Mouse (Mus musculus): ENCODE data around the gene Pik3c2b.
"Not testable (repeated sequence)": the region's sequence is repeated elsewhere in the genome, so short reads cannot be mapped to it uniquely, and the experiment has no call there.

Pik3c2b gene

DNA sequence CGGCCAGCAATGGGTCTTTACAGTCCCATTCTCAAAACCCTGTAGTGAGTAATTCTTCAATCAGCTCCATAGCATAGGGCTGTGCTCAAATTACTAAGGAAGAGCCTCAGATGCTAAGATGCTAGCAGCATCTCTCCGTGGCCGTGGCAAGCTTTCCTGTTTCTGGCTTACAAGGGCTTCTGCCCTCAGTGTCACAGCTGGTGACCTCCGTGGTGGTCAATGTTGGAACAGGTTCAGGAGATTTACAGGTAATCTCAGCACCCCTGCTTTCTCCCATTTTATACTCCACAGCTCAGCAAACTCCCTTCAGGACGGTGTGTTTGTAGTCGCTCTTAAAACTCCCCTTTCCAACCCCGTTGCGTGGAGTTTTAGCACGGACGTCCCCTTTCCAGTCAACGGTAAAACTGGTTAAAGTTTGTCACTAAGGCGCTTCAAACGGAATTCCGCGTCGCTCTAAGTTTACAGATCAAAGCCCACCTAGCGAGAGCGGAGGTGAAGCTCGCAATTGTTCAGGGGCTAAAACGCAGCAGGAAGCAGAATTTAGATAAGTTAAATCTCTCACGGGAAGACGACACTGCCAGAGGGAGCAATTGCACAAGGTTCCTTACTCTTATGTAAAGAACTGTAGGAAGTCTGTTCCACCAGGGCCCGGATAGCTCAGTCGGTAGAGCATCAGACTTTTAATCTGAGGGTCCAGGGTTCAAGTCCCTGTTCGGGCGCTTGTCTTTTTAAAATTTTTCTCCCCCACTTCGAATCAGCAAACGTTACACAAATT, 12.0 kb upstream of the Pik3c2b start:
- peak; percentile 51 to 61 for DNase-seq (ENCODE audit: low spot score in 2 of 2)

DNA sequence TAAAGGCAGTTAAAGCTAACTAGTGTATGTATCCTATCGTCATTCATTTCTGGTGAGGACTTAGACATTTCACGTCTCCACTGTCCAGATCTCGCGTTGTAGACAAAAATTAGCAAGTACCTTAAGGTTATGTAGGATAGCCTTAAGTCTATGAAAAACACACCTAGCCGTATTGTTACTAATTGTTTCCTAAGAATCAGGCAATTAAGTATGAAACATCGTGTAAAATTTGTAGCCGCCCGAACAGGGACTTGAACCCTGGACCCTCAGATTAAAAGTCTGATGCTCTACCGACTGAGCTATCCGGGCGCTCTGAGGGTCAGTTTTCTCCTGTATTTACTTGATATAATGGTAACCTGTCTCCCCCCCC, 11.4 kb upstream of the Pik3c2b start:
- DNase-seq (ENCODE audit: low spot score in 2 of 2): peak in 1 of 2 experiments; percentile 49

DNA sequence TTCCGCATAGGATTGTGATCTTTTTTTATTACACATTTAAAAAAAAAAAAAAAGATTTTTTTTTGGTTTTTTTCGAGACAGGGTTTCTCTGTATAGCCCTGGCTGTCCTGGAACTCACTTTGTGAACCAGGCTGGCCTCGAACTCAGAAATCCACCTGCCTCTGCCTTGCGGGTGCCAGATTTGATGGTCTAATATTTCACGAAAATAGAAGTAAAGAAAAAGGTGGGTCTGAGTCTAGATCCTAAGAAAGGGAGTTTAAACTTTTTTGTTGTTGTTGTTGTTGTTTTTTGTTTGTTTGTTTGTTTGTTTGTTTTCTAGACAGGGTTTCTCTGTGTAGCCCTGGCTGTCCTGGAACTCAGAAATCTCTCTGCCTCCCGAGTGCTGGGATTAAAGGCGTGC, 10.8 kb upstream of the Pik3c2b start:
- not testable (repeated sequence) for DNase-seq (ENCODE audit: low spot score in 2 of 2)

DNA sequence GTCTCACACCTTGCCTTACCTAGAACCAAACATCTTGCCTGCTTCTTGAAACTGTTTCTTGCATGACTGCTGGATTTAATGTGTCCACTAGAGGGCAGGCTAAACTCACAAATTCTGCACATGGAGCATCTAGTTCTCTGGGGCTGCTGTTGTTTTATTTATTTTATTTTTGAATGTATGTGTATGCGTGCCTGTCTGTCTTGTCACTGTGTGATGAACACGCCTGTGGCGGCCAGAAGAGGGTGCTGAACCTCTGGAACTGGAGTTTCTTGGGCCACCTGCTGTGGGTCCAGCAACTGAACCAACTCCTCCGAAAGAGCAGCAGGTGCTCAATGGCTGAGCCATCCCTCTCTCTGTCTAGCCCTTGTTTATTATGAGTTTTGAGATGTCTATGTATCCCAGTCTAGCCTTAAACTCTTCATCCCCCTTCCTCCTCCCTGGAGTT, 5.9 kb upstream of the Pik3c2b start:
- peak; percentile 48 to 70 for DNase-seq (ENCODE audit: low spot score in 2 of 2)

DNA sequence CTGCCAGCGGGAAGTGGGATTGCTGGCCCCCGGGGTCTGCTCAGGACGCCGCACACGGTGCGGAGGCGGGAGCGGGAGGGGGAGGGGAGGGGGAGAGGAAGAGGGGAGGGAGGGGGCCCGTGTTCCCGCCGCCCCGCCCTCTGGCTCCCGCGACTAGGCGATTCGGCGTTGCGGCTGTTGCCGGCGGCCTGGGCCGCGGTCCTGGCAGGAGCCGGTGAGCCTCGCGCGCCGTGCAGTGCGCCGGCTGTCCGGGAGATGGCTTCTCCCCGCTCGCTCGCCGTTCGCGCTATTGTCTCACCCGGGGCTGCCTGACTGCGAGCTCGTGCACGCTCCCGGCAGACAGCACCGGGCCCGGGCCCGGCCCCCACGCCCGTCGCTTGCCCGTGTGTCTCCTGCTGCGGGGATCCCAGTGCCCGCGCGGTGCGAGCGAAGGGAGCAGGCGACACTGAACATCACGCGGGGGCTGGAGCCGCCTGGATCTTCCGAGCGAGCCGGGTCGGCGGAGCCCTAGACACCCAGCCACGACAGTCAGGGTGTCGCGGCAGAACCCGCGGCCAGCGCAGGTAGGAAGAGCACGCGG, 484 bp downstream of the Pik3c2b start:
- DNase-seq (ENCODE audit: low spot score in 2 of 2): peak; percentile 31 to 64

DNA sequence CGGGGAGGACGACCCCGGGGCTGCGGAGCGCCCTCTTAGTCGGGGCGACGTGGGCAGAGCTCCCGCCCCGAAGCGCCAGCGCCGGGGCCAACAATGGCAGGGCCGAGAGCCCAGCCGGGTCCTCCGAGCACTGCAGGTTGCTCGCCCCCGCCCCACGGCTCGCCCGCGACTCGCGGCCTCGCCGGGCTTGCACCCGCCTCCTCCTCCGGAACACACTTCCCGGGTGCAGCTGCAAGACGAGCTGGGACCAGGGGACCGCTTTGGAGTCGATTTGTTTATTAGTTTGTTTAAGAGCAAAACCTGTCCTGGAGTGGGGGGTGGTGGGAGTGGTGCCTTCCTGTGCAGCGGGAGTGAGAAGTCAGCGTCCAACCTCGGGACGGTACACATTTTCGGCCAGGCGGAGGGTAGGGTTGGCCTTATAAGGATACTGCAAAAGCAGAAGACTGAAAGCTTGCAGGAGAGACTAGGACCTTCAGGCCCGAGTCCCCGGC, 1.0 kb downstream of the Pik3c2b start:
- DNase-seq (ENCODE audit: low spot score in 2 of 2): no peak

DNA sequence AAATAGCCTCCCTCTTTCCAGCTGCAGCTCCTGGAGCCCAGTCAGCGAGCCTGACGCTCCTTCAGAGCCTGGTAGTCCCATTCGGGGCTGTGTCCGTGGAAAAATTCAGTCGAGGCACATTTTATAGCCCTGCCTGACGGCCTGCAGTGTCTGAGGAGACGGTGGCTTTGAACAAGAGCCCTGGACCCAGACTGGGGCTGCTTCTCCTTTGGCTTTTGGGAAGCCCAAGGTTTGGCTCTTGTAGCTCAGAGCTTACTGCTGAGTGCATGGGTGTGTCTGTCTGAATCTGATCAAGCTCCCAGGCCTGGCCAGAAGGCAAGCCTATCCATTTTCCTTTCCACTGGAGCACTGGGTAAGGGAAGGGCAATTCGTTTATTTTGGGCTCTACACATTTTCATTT, 2.1 kb downstream of the Pik3c2b start:
- DNase-seq (ENCODE audit: low spot score in 2 of 2): no peak

DNA sequence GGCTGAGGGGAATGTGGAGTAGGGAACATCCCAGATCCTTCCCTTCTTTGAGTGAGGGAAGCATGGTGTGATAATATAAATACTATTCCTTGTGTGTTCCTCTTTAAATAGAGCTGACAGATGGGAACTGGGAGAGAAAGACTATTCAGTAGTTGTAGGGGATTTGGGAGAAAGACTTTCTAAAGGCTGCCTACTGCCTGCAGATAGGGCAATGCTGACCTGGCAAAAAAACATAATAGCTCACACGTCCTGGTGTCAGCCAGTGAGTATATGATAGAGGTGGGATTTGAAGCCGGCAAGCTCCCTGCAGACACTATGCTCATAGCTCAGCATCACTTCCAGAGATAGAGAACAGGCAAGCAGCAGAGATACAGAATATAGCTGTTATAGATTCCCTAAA, 3.2 kb downstream of the Pik3c2b start:
- no peak for DNase-seq (ENCODE audit: low spot score in 2 of 2)

DNA sequence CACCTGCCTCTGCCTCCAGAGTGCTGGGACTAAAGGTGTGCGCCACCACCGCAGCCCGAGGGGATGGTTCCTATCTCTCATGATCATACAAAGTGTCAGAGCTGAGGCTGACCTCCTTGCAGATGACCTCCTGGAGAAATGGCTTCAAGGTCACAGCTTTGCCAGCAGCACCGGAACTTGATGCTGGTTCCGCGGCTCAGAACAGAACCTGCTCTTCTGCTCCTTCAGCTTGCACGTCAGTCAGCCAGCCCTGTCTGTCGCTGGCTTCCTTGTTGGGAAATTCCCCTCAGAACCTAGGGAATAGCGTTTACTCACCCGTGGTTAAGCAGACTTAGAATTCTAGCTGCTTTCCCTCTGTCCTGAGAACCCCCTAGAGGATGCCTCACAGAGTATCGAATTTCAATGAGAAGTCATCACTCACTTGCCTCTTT, 4.5 kb downstream of the Pik3c2b start:
- DNase-seq (ENCODE audit: low spot score in 2 of 2): no peak

DNA sequence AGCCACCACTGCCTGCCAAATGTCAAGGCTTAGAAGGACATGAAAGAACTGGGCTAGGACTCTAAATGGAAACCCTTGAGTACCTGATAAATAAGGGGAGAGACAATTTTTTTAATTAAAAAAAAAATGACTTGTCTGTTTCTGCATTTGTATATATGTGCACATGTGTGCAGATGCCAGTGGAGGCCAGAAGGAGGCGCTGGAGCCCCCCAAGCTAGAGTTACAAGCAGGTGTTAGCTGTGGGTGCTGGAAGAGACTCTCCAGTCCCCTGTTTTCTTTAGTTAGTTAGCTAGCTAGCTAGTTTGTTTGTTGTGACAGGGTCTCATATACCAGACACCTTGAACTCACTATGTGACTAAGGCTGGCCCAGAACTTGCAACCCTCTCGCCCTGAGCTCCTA, 6.4 kb downstream of the Pik3c2b start:
- DNase-seq (ENCODE audit: low spot score in 2 of 2): no peak

DNA sequence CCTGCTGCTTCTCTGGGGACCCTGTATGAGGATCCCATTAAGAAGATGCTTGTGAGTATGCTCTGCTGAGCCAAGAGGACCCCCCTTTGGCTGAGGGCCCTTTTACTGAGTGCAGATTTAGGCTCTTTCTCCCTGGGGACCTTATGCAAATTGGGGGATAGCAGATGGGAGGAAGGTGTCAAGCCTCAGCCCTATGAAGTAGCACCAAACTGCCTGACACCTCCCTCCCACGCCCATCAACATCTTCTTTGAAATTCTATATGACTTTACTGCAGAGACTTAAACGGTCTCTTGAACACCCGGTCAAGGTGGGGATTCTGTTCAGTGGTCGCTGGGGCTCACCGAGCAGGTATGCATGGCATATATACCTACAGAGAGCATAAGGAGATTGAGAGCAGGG, 7.6 kb downstream of the Pik3c2b start:
- DNase-seq (ENCODE audit: low spot score in 2 of 2): peak in 1 of 2 experiments; percentile 64

DNA sequence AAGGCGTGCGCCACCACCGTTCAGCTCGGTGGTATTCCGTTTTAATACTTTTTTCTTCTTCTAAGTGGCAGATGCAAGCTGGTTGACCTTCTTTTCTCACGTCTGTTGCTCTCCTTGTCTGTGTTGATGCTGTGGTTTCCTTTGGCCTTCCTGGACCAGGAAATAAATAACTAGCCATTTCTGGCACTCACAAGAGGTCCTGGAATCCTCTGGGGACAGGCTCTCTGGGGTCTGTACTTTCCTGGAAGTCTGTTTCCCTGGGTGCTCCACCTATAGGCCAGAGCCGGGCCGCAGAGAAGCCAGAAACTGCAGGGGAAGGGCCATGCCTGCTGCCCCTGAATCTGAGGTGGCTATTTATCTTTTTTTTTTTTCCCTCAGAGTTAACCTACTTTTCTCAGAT, 8.9 kb downstream of the Pik3c2b start:
- DNase-seq (ENCODE audit: low spot score in 2 of 2): no peak

DNA sequence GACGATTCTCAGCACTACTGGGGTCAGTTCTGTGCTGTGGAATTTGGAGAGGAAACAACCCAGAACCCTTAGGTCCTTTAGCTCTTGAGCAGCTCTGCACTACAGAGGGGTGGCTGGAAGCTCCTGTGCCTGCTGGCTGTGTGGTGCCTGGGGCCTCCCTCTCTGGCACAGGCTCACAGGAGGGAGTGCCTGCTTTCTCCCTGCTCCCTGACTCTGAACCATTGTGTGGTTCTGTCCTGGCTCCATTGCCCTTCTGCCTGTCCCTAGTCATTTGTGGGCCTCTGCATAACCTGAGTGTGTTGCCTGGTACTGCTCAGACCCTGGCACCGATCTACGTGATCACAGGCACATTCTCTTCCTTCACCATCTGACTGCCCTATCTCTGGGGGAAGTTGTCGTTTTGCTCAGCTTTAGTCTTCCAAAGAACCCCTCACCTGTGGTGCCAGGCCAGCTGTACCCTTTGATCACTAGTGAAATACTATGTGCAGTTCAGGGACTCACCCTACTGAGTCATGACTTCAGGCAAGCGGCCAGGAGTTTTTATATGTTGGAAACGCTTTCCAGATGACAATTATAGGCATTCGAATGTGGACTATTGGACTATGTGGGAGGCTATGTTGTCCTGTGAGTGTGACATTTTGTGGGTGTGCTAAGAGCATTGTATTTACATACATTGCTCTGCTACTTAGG, 12.0 kb downstream of the Pik3c2b start:
- DNase-seq (ENCODE audit: low spot score in 2 of 2): no peak

DNA sequence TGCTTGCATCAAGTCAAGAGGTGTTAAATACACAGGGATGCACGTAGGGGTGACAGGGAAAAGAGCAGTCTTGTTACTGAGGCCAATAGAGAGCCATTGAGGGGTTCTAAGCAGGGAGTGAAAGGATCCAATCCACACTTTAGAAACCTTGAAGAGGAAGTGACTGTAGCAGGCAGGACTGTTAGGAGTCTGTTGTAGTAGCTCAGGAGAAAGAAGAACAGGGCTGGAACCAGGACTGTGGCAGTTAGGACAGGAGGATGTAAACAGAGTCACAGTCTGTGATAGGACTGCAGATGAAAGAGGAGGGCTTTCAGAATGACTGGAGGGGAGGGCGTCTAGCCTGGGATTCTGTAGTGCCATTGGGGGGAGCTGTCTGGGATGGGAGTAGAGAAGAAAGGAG, 14.1 kb downstream of the Pik3c2b start:
- DNase-seq (ENCODE audit: low spot score in 2 of 2): no peak

DNA sequence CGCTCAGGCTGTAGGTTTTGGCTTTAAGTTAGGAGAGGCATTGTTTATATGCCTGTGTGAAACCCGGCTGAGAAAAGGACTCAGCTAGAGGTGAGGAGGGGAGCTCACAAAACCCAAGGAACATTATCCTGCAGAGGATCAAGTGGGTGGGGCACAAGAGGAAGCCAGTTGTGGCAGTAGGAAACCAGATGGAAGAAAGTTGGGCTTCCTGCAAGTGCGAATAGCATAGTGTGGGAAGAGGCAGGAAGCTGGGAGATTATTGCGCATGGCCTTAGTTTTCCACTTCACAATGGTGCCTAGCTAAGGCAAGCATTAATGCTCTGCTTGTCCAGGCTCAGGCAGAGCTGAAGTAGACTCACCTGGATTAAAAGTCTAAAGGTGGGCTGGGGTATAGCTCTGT, 15.2 kb downstream of the Pik3c2b start:
- DNase-seq (ENCODE audit: low spot score in 2 of 2): no peak

DNA sequence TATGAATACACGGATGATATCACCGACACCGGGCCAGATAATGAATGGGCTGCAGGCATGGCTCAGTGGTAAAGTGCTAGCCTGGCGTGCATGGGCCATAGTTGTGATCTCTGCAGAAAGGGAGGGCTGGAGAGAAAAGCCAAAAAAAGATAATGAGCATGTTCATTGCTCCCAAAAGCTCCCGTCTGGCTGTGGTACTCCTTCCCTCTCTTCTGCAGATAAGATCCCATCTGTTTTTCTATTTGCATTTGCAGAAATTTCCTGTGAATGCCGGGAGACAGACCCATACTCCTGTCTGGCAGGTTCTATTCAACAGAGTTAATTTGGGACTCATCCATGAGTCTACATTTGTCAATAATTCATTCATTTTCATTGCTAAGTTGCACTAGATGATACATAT, 17.7 kb downstream of the Pik3c2b start:
- DNase-seq (ENCODE audit: low spot score in 2 of 2): no peak

DNA sequence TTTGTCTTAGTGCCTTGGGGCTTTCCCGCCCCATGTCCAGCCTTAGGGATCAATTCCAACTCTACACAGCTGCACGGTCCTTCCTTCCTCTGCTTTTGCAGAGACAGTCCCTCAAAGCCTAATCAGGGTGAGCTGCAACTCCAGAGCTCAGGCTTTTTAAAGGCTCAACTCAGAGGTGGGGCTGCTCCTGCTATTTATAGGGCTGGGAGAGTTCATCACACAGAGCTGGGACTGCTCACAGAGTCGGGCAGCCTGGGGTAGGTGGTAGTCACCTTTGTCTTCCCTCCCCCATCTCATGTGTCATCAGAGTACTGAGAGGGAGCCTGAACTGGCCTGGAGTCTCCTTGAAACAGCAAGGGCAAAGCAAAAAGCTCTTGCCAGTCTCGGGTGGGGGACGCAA, 22.8 kb downstream of the Pik3c2b start:
- DNase-seq (ENCODE audit: low spot score in 2 of 2): no peak

DNA sequence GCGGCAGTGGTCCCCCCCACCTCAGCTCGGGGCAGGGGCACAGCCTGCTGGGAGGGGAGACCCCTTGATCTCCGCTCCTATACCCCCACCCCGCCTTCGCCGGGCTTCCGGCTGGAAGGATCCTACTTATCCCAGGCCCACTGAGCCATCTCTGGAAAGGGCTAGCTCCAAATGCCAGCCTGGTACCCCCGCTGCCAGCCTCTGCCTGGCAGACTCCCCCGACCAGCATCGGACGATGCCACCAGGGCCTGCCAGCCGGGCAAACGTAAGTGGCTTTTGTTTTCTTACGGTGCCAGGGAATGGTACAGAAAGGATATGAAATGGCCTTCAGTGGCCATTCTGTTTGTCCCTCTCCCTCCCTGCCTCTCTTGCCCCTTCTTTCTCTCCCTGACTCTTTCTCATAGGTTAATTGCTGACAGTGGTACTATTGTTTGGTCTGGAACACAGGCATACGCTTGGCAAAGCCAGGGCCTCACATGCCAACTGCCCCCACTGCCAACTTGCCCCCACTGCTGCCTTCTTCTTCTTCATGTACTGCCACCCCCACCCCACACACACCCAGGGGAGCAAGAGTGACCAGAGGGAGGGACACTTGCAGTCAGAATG, 23.3 kb downstream of the Pik3c2b start:
- no peak for DNase-seq (ENCODE audit: low spot score in 2 of 2)

DNA sequence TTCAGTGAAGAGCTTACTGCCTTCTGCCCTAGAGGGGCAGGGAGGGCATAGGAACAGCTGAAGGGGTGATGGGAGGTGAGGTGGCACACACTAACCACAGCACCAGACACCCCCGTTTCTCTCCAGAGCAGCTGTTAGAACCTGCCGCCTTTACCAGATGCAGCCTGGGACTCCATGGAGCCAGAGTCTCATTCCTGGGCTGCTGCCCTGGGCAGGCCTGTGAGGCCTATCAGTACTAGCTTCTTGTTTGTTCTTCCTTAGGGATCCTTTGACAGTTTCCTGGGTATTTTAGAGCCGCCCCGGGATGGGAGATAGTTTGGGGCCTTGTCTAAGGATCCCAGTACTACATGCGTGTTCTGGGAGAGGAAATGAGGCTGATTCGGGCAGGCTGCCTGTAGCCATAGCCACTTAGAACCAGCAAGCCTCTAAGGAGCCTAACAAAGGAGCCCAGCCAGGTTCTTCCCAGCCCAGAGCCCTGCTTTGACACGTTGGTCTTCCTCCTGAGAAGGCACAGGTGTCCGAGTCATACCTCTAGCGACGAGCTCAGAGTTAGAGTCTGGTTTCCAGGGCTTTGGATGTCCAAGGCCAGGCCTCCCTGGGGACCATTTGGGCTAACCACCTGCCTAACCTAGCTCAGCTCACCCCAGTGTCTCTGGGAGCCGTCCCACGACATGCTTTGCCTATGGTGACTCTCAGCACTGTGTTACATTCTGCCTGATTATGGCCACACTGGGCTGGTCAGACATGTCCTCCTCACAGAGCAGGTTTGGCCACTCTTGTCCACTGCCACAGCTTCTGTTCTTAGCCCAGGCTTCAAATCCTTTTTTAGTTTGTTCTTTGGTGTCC, 24.0 kb downstream of the Pik3c2b start:
- DNase-seq (ENCODE audit: low spot score in 2 of 2): no peak

DNA sequence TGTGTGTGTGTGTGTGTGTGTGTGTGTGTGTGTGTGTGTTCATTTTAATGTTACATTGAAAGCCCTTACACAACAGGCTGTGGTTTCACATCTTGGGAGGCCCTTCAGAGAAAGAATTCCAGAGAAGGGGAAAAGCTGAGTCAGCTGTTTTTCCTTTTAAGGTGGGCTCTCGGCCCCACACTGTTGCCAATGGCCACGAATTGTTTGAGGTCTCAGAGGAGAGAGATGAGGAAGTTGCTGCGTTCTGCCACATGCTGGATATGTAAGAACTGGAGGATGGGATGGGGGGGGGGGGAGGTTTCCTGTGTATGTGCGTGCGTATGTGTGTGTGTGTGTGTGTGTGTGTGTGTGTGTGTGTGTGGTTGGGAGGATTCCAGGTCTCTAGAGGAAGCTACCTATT, 24.7 kb downstream of the Pik3c2b start:
- peak in 1 of 2 experiments; percentile 18 for DNase-seq (ENCODE audit: low spot score in 2 of 2)

DNA sequence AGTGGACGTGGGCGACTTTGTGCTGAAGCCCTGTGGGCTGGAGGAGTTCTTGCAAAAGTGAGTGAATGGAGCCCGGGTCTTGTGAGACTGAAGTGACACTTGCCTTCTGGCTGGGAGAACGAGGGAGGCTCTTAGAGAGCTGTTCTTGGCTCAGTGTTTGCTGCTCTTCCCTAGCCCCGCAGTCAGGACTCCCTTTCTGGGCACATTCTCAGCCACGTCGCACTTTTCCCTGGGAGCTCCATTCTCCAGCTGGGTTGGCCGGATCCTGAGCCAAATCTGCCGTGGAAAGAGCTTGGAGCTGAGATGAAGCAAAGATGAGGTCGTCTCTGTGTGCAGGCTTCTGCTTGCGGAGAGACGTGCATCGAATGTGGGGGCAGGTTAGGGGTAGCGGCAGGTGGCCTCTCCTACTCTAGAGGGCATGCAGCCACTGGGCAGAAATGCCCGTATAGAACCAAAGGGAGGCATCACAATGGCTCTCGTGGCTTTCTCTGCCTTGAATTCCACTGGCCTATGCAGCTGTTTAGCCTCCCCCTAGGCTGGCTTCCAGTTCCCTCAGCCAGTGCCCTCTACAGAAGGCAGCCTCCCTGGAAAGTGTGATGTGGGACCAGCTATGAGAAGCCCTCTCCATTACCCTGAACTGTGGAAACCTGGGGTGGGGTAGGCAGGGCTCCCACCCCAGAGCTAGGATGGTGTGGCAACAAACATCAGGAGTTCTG, 26.4 kb downstream of the Pik3c2b start:
- no peak for DNase-seq (ENCODE audit: low spot score in 2 of 2)

Data from natural killer cell, adult 2 months (primary cell).